Mouse (Mus musculus) hematopoietic stem cell, adult 5-6 weeks (primary cell): ENCODE measurements around the gene Usp39. TPM values are rescaled to one million over a fixed set of nuclear protein-coding genes. Genes with fewer than 3 reads are reported as not detected.

Experiments used
- ATAC-seq, 2 experiments: fragments of 125-278 bp in 1 of 2; replicated peaks in 1 of 2; 2 replicates each; pipeline ENCODE4 v1.8.0; 2016 to 2017; ENCODE audit warnings: inconsistent platforms in 2 of 2, mild to moderate bottlenecking in 2 of 2, moderate number of reproducible peaks in 2 of 2, low read depth in 1 of 2, moderate TSS enrichment in 1 of 2; ENCODE audit not compliant: low FRiP score in 2 of 2, poor library complexity in 2 of 2, severe bottlenecking in 2 of 2, insufficient read depth in 1 of 2, low TSS enrichment in 1 of 2
- total RNA-seq: library from RNA; stranded (forward); fragments of 172-1452, 232-1000 nt; gene quantifications from 2 replicates; pipeline ENCODE4 v1.2.3, GENCODE M21; 2017

Gene Usp39
- total RNA-seq, 1 experiment from 2014 or later: 66.7 TPM

DNA sequence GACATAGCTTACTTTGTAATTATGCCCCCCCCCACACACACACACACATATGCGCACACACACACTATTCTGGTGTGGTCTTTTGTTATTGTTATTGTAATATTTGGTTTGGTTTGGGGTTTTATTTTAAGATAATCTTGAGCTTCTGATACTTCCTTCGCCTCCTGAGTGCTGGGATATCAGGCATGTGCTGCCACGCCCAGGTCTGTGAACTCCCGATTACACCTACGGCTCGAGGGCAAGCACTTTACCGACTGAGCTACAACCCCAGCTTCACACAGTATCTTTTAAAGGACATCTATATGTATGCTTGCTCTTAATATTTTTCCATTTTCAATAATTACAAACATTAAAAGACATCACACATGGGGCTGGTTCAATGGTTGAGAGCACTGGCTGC, 65.5 kb downstream of the Usp39 start:
- no peak for ATAC-seq

DNA sequence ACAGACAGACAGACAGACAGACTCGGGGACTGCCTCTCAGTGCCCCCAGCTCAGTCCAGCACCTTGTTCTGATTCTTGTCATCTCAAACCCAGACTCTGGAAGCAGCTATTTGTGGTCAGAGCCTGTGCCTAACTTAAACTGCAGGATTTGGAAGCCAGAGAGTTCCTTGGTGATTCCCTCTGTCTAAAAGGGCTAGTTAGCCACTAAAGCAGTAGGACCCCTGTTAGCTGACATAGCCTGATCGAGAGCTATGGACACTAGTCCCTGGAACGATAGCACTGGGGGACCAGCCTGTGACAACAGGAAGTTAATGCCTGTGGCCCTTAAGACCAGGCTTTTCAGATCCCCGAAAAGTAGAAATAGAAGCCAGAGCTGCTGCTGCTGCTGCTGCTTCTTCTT, 66.1 kb downstream of the Usp39 start:
- no peak for ATAC-seq

DNA sequence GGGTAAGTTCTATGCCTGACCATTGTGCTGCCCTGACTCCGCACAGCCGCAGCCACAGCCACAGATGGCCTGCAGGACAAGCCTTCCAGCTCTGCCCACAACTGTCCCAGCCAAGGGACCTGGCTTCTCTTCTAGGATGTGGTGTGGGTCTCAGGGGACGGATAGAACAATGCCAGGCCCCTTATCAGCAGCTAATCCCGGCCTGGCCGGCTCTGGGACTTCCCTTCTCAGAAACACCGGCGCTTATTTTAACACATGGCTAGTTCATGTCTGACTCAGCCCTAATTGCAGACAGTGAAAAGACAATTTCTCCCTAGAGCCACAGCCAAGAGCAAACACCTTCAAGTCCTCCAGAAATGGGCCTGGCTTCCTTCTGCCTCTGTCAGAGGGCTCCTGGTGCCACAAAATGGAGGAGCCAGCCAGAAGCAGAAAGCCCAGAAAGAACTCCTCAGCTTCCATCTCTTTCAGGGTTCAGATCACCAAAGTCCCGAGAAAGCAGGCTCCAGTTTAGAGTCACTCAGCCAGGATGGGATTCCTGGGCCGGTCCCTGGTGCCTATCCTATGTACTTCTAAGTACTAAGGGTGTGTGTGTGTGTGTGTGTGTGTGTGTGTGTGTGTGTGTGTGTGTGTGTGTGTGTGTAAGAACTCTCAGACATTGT, 67.3 kb downstream of the Usp39 start:
- ATAC-seq: peak; percentile 25 to 35; a peak in 3 of 4 replicates

DNA sequence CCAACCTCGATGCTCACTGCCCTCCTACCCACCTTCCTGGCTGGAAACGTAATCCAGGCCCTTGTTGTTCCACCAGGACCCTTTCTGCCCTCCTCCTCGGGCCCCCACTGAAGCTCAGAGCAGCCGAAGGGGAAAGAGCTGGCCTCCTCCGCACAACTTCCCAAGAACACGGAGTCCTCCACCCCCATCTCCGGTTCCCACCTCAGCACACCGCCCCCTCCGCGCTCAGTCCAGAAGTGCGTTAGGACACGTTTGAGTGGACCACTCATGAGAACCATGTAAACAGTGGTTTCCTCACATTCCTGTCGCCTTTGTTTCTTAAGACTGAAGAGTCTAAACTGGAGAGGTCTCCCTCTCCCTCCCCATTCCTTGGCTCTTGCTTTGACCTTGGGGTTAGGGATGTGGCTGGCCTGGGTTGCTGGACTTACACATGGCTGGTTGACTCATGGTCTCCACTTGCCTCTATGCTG, 68.0 kb downstream of the Usp39 start:
- ATAC-seq: no peak

DNA sequence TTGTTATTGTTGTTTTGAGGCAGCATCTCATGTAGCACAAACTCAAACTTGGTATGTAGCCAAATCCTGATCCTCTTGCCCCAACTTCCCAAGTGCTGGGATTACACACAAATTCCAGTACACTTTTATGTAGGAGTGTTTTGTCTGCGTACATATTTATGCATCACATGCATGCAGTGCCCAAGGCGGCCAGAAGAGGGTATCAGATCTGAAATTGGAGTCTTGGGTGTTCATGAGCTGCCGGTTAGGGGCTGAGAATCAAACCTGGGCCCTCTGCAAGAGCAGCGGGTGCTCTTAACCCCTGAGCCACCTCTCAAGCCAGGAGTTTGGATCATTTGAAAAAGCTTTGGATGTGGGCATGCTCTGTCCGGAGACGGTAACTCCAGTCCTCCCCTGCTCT, 68.8 kb downstream of the Usp39 start:
- ATAC-seq: no peak

DNA sequence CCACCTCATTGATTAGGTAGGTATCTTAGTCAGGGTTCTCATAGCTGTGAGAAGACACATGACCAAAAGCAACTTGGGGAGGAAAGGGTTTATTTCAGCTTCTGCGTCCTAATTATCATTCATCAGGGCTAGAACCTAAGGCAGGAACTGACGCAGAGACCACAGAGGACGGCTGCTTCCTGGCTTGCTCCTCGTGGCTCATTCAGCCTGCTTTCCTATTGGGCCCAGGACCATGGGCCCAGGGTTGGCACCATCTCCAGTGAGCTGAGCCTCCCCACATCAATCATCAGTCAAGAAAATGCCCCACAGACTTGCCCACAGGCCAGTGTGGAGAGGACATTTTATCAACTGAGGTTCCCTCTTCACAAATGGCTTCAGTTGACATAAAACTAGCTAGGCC, 69.5 kb downstream of the Usp39 start:
- ATAC-seq: peak; percentile 84 to 95

DNA sequence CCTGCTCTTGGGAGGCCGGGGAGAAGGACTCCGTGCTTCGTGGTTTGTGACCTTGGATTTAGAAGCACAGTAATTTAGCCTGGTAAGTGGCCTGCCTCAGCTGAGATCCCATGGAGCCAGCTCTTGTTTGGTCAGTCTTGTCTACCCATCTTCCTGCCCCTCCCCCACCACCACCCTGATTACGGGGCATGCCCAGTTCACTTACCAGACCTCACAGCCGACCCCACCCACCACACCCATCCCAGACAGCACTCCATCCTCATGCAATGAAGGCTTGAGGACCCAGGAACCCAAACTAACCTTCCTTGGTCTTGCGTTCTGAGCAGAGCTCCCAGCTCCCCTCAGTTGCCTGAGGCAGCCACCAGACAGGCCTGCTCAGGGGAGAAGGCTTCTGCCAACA, 71.8 kb downstream of the Usp39 start:
- ATAC-seq: no peak

GRCm38 (mm10) chr6:72272161-72272696, 72.8 kb downstream of the Usp39 start:
- ATAC-seq: no peak; a peak in 1 of 4 replicates

- ATAC-seq: no peak
Measured at GRCm38 (mm10) chr6:72270952-72271519, 73.9 kb downstream of the Usp39 start.

GRCm38 (mm10) chr6:72270258-72270657, 74.7 kb downstream of the Usp39 start:
- ATAC-seq: no peak

Other genes with a start within 250 kb of the Usp39 start
- gene St3gal5, start 247.6 kb downstream of the Usp39 start, total RNA-seq: 20.6 and 22.6 TPM in 2 replicates
- not detected in 2 replicates for gene Atoh8, start 109.6 kb downstream of the Usp39 start, total RNA-seq
- not detected in 2 replicates for gene Sftpb, start 40.6 kb downstream of the Usp39 start, total RNA-seq
- gene 0610030E20Rik, start 2.1 kb upstream of the Usp39 start, total RNA-seq: 23.4 and 24.6 TPM in 2 replicates
- gene Tmem150a, start 10.3 kb upstream of the Usp39 start, total RNA-seq: 1.1 and 1.2 TPM in 2 replicates
- gene Rnf181, start 21.8 kb upstream of the Usp39 start, total RNA-seq: 55.9 and 56.8 TPM in 2 replicates
- gene Vamp5, start 35.3 kb upstream of the Usp39 start, total RNA-seq: 57.2 and 59.8 TPM in 2 replicates
- 270 and 419 TPM in 2 replicates for gene Vamp8, start 45.5 kb upstream of the Usp39 start, total RNA-seq
- 9.4 and 9.8 TPM in 2 replicates for gene Ggcx, start 69.1 kb upstream of the Usp39 start, total RNA-seq
- 168 and 256 TPM in 2 replicates for gene Mat2a, start 94.4 kb upstream of the Usp39 start, total RNA-seq
- gene Sh2d6, start 176.5 kb upstream of the Usp39 start, total RNA-seq: not detected in 2 replicates
- gene Capg, start 199.2 kb upstream of the Usp39 start, total RNA-seq: 61.1 and 113 TPM in 2 replicates